ENCODE assay signal across 7 mouse cellular contexts in genomic region chr11:78152299-78153231, GRCm38 (mm10). TPM values are rescaled to one million over a fixed set of nuclear protein-coding genes. Genes with fewer than 3 reads are reported as not detected.
DNase-seq lines count a peak whose midpoint lies in the region; TF ChIP-seq lines count a peak whose summit lies in the region.

No protein-coding gene starts in this region.

- no peak for TF ChIP-seq POLR2A in brain, embryonic 14.5 days (IDR thresholded peaks at IDR 0.05; ENCODE audit: borderline replicate concordance, extremely low read depth, insufficient read depth, insufficient read length, poor library complexity, severe bottlenecking)

- DNase-seq in adrenal gland, adult 2 months: peak; percentile 87
- DNase-seq in brain, embryonic 14.5 days (ENCODE audit: low read depth): peak; percentile 96
- peak; percentile 75 for DNase-seq in gastrocnemius, adult 2 months
- DNase-seq in kidney, adult 11 months: peak; percentile 39
- peak; percentile 64 to 68 for DNase-seq in left cerebral cortex, postnatal 36 days (ENCODE audit: low spot score in 2 of 2)
- DNase-seq in right cerebral cortex, postnatal 14 days: peak; percentile 84
- no peak for DNase-seq in spleen, postnatal 14 days (ENCODE audit: low spot score in 2 of 2)

- H3K27ac ChIP-seq in gastrocnemius, adult 2 months: peak overlapping the region; percentile 64

- TF ChIP-seq CTCF in brain, embryonic 14.5 days (IDR thresholded peaks at IDR 0.05; ENCODE audit: borderline replicate concordance, extremely low read depth, insufficient read depth, insufficient read length): no peak
- no peak for TF ChIP-seq CTCF in gastrocnemius, adult 2 months (IDR thresholded peaks at IDR 0.05)

- no peak overlapping the region for H3K4me3 ChIP-seq in gastrocnemius, adult 2 months

- intact Hi-C loops in gastrocnemius, adult 2 months (cut with DNase I): loop anchor here (5.0 kb wide), 1 partner anchor 90 kb away; no protein-coding TSS in a partner anchor
- intact Hi-C loops in left cerebral cortex, postnatal 36 days (cut with DNase I): loop anchor here (5.0 kb wide), 1 partner anchor 55 kb away; no protein-coding TSS in a partner anchor

RNA-seq across cellular contexts. Expression of gene Traf4, which starts 12.8 kb away (rescaled TPM):
- 10 to 100 TPM; 29.8 to 31.2 TPM for total RNA-seq in adrenal gland, adult 2 months (2021)
- polyA plus RNA-seq in adrenal gland, adult 2 months (2012; rRNA removed): 128 and 131 TPM in 2 replicates
- polyA plus RNA-seq in brain, embryonic 14.5 days (2012; rRNA removed): 204 and 250 TPM in 2 replicates
- 1 to 10 TPM; 2.1 to 2.8 TPM for total RNA-seq in gastrocnemius, adult 2 months (2021)
- total RNA-seq in left cerebral cortex, postnatal 36 days (2021): 10 to 100 TPM; 10.5 to 12.5 TPM

RNA-seq across cellular contexts. Expression of gene Nek8, which starts 23.9 kb away (rescaled TPM):
- 10 to 100 TPM in 1 of 2 experiments, 1 to 10 TPM in 1; 6.5 to 12.1 TPM for total RNA-seq in adrenal gland, adult 2 months (2021)
- 26.7 and 30.5 TPM in 2 replicates for polyA plus RNA-seq in adrenal gland, adult 2 months (2012; rRNA removed)
- 8.1 and 13.8 TPM in 2 replicates for polyA plus RNA-seq in brain, embryonic 14.5 days (2012; rRNA removed)
- under 1 TPM; 0.36 to 0.75 TPM for total RNA-seq in gastrocnemius, adult 2 months (2021)
- 1 to 10 TPM; 2.7 to 3.2 TPM for total RNA-seq in left cerebral cortex, postnatal 36 days (2021)

RNA-seq across cellular contexts. Expression of gene Tlcd1, which starts 23.9 kb away (rescaled TPM):
- 10 to 100 TPM; 40.4 to 61.5 TPM for total RNA-seq in adrenal gland, adult 2 months (2021)
- 319 and 423 TPM in 2 replicates for polyA plus RNA-seq in adrenal gland, adult 2 months (2012; rRNA removed)
- 13.1 and 15.4 TPM in 2 replicates for polyA plus RNA-seq in brain, embryonic 14.5 days (2012; rRNA removed)
- total RNA-seq in gastrocnemius, adult 2 months (2021): 1 to 10 TPM; 1.3 to 1.7 TPM
- 10 to 100 TPM; 32.5 to 36.1 TPM for total RNA-seq in left cerebral cortex, postnatal 36 days (2021)

RNA-seq across cellular contexts. Expression of gene Rpl23a, which starts 30.8 kb away (rescaled TPM):
- 1,000 to 10,000 TPM; 1,792 to 2,242 TPM for total RNA-seq in adrenal gland, adult 2 months (2021)
- polyA plus RNA-seq in adrenal gland, adult 2 months (2012; rRNA removed): 21.4 and 29.1 TPM in 2 replicates
- polyA plus RNA-seq in brain, embryonic 14.5 days (2012; rRNA removed): 1,462 and 1,587 TPM in 2 replicates
- 100 to 1,000 TPM; 760 to 970 TPM for total RNA-seq in gastrocnemius, adult 2 months (2021)
- 100 to 1,000 TPM; 673 to 732 TPM for total RNA-seq in left cerebral cortex, postnatal 36 days (2021)

RNA-seq across cellular contexts. Expression of gene Rab34, which starts 35.7 kb away (rescaled TPM):
- 10 to 100 TPM; 64.7 to 99.1 TPM for total RNA-seq in adrenal gland, adult 2 months (2021)
- 240 and 334 TPM in 2 replicates for polyA plus RNA-seq in adrenal gland, adult 2 months (2012; rRNA removed)
- 67.6 and 98.9 TPM in 2 replicates for polyA plus RNA-seq in brain, embryonic 14.5 days (2012; rRNA removed)
- 1 to 10 TPM; 3.3 to 4.6 TPM for total RNA-seq in gastrocnemius, adult 2 months (2021)
- total RNA-seq in left cerebral cortex, postnatal 36 days (2021): 10 to 100 TPM; 20.5 to 28.0 TPM

Comparison
In these comparisons a context has a peak if more than half of its experiments do, and no peak if none do; other contexts are left out.
1. DNase-seq: peak in adrenal gland, adult 2 months (single experiment), brain, embryonic 14.5 days (single experiment), gastrocnemius, adult 2 months (single experiment), kidney, adult 11 months (single experiment), left cerebral cortex, postnatal 36 days (2 of 2) and right cerebral cortex, postnatal 14 days (single experiment); none in spleen, postnatal 14 days (0 of 2).
2. RNA of gene Tlcd1, which starts 23.9 kb away (total RNA-seq): 40.4 to 61.5 TPM in adrenal gland, adult 2 months and 32.5 to 36.1 TPM in left cerebral cortex, postnatal 36 days; 1.3 to 1.7 TPM in gastrocnemius, adult 2 months; every median in the first group is over 10 times any median in the second.